Mouse (Mus musculus) limb, embryonic 15.5 days (tissue): ENCODE data around the gene Gpnmb. TPM values are rescaled to one million over a fixed set of nuclear protein-coding genes. Genes with fewer than 3 reads are reported as not detected.

Experiments used
- ATAC-seq: fragments of 200-750 bp; cut with Nextera tagmentation; 2 replicates; pipeline ENCODE4 v1.8.0; 2017; ENCODE audit warnings: low read depth, moderate TSS enrichment; ENCODE audit not compliant: insufficient number of reproducible peaks, low FRiP score, low TSS enrichment
- H3K27ac ChIP-seq: fragments of 300-500 bp; sonication (generic); 2 replicates; pipeline ENCODE4 v1.5.1; 2015; ENCODE audit warnings: moderate library complexity, mild to moderate bottlenecking, inconsistent platforms
- H3K27me3 ChIP-seq: fragments of 300-500 bp; sonication (generic); 2 replicates; pipeline ENCODE4 v1.6.1; 2015; ENCODE audit warnings: inconsistent platforms
- H3K36me3 ChIP-seq: fragments of 300-500 bp; sonication (generic); 2 replicates; pipeline ENCODE4 v1.6.1; 2015; ENCODE audit warnings: inconsistent platforms
- H3K4me1 ChIP-seq: fragments of 300-500 bp; sonication (generic); 2 replicates; pipeline ENCODE4 v1.6.1; 2015; ENCODE audit warnings: inconsistent platforms
- H3K4me2 ChIP-seq: fragments of 300-500 bp; sonication (generic); 2 replicates; pipeline ENCODE4 v1.6.1; 2015; ENCODE audit warnings: mild to moderate bottlenecking, inconsistent platforms
- H3K4me3 ChIP-seq: fragments of 300-500 bp; sonication (generic); 2 replicates; pipeline ENCODE4 v1.5.1; 2015; ENCODE audit warnings: mild to moderate bottlenecking, inconsistent platforms
- H3K9ac ChIP-seq: fragments of 300-500 bp; sonication (generic); 2 replicates; pipeline ENCODE4 v1.6.1; 2015; ENCODE audit warnings: inconsistent platforms
- H3K9me3 ChIP-seq: fragments of 300-500 bp; sonication (generic); 2 replicates; pipeline ENCODE4 v1.6.1; 2016; ENCODE audit warnings: inconsistent platforms
- WGBS: fragments of 180-500 bp; shearing (Covaris S2); methylation state at CpG from one replicate; pipeline ENCODE4 v1.1.7; 2015; 5-methylcytosine and 5-hydroxymethylcytosine counted together
- polyA plus RNA-seq: library from polyadenylated mRNA; unstranded; fragments of >200 nt; fragmentation: Nextera tagmentation; extraction: Ambion mirVana; gene quantifications from 2 replicates; pipeline ENCODE4 v1.2.1, GENCODE M21; 2015

Gpnmb gene
- polyA plus RNA-seq, 1 experiment from 2014 or later = 1.6 TPM

DNA sequence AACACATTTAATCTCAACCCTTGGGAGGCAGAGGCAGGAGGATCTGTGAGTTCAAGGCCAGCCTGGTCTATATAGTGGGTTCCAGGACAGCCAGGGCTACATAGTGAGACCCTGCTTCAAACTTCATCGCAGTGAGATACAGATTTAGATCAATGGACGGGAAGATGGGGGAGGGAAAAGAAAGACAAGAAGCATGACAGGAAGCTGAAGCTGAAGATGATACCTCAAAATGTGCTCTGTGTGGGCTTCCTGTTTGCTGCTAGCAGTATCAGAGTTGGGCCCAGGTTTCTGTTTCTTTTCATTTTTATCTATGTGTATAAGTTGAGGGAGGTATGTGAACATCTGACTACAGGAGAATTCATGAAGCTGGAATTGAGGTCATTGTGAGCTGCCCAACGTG is 22.9 kb upstream of the Gpnmb start:
- Histone ChIP-seq H3K27ac (no peak overlapping the region), H3K9me3 (no peaks in the 10 kb centered on the region), H3K27me3 (no peaks in the 10 kb centered on the region), H3K36me3 (no peaks in the 10 kb centered on the region), H3K4me3 (no peak overlapping the region), H3K4me1 (peaks cover 8% of the 10 kb centered on the region), H3K9ac (no peak overlapping the region), H3K4me2 (no peak overlapping the region)
- ATAC-seq = no peak
- WGBS = 84% methylated on average over 3 of the region's 3 CpGs

- no peak overlapping the region for H3K27ac ChIP-seq
- no peak overlapping the region for H3K9ac ChIP-seq
- no peaks in the 10 kb centered on the region for H3K36me3 ChIP-seq
- peaks cover 12% of the 10 kb centered on the region for H3K4me1 ChIP-seq
- WGBS = 60% methylated on average over 12 of the region's 12 CpGs
- H3K9me3 ChIP-seq = no peaks in the 10 kb centered on the region
- ATAC-seq = no peak
- no peak overlapping the region for H3K4me2 ChIP-seq
- H3K4me3 ChIP-seq = no peak overlapping the region
- H3K27me3 ChIP-seq = no peaks in the 10 kb centered on the region
Observed at GRCm38 (mm10) chr6:49017150-49017549, 19.2 kb upstream of the Gpnmb start.

DNA sequence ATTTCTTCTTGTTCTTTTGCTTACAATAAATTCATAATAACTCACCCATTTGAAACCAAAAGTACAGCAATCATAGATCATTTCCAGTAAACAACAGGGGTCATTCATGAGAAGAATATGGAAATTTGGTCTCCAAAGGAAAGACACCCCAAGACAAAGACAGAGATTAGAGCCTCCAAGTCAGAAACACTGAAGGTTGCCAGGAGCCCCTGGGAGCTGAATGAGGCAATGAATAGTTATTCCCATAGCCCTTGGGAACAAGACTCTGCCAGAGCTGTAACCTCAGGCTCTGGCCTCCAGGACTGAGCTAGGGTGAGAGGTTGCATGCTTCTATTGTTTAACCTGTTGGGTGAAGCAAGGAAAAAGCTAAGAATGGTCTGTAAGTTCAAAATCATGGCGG is 17.0 kb upstream of the Gpnmb start:
- no peaks in the 10 kb centered on the region for H3K27me3 ChIP-seq
- peaks cover 12% of the 10 kb centered on the region for H3K4me1 ChIP-seq
- H3K4me3 ChIP-seq = no peak overlapping the region
- no peak for ATAC-seq
- no peaks in the 10 kb centered on the region for H3K36me3 ChIP-seq
- H3K9ac ChIP-seq = no peak overlapping the region
- no peaks in the 10 kb centered on the region for H3K9me3 ChIP-seq
- 97% methylated on average over 1 of the region's 1 CpGs for WGBS
- H3K27ac ChIP-seq = no peak overlapping the region
- no peak overlapping the region for H3K4me2 ChIP-seq

- H3K9me3 ChIP-seq = no peaks in the 10 kb centered on the region
Observed at GRCm38 (mm10) chr6:49021141-49022012, 15.0 kb upstream of the Gpnmb start.

GRCm38 (mm10) chr6:49022384-49022783 is 14.0 kb upstream of the Gpnmb start:
- Histone ChIP-seq H3K4me2 (no peak overlapping the region), H3K27ac (no peak overlapping the region), H3K4me1 (peaks cover 12% of the 10 kb centered on the region), H3K4me3 (no peak overlapping the region), H3K36me3 (no peaks in the 10 kb centered on the region), H3K9ac (no peak overlapping the region), H3K9me3 (no peaks in the 10 kb centered on the region), H3K27me3 (no peaks in the 10 kb centered on the region)
- ATAC-seq = no peak
- 76% methylated on average over 2 of the region's 2 CpGs for WGBS

More at GRCm38 (mm10) chr6:49021141-49022012, 15.0 kb upstream of the Gpnmb start:
- WGBS = 42% methylated on average over 14 of the region's 14 CpGs
- Histone ChIP-seq H3K4me2 (0 out of 2 replicates have a peak overlapping the region, but pooled peaks have one; percentile 10), H3K4me3 (no peak overlapping the region), H3K27ac (0 out of 2 replicates have a peak overlapping the region, but pooled peaks have one; percentile 54), H3K9ac (no peak overlapping the region), H3K27me3 (no peaks in the 10 kb centered on the region), H3K36me3 (no peaks in the 10 kb centered on the region), H3K4me1 (peaks cover 12% of the 10 kb centered on the region)
- 0 out of 2 replicates have a peak, but pooled peaks have one; percentile 24 for ATAC-seq

GRCm38 (mm10) chr6:49023315-49023714 is 13.0 kb upstream of the Gpnmb start:
- H3K4me1 ChIP-seq = peaks cover 12% of the 10 kb centered on the region
- H3K4me3 ChIP-seq = no peak overlapping the region
- H3K36me3 ChIP-seq = no peaks in the 10 kb centered on the region
- WGBS = 86% methylated on average over 10 of the region's 10 CpGs
- H3K9ac ChIP-seq = no peak overlapping the region
- no peaks in the 10 kb centered on the region for H3K27me3 ChIP-seq
- no peak for ATAC-seq
- H3K9me3 ChIP-seq = no peaks in the 10 kb centered on the region
- no peak overlapping the region for H3K4me2 ChIP-seq
- no peak overlapping the region for H3K27ac ChIP-seq

GRCm38 (mm10) chr6:49025290-49025689 is 11.1 kb upstream of the Gpnmb start:
- Histone ChIP-seq H3K27ac (no peak overlapping the region), H3K27me3 (no peaks in the 10 kb centered on the region), H3K4me1 (peaks cover 12% of the 10 kb centered on the region), H3K9ac (no peak overlapping the region), H3K4me3 (no peak overlapping the region), H3K9me3 (no peaks in the 10 kb centered on the region), H3K4me2 (no peak overlapping the region), H3K36me3 (no peaks in the 10 kb centered on the region)
- no peak for ATAC-seq
- 69% methylated on average over 7 of the region's 7 CpGs for WGBS

DNA sequence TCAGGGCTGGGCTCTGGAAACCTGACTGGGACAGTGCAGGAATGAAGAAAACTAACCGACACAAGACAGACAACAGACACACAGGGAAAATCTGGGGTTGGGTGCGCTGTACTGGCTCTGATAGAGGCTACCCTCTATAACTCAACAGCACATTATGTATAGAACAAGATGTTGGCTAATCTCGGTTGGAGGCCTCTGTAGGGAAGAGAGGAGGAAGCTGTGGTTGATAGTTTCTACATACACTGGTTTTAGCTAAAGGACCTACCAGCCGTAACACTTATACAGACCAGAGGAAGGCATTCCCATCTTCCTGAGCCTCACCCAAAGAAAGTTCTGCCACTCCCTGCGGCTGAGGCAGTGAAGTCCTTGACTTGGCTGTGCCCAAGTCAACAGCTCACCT is 9.8 kb upstream of the Gpnmb start:
- H3K4me2 ChIP-seq = no peak overlapping the region
- WGBS = 84% methylated on average over 5 of the region's 5 CpGs
- H3K9me3 ChIP-seq = no peaks in the 10 kb centered on the region
- no peak for ATAC-seq
- H3K27ac ChIP-seq = no peak overlapping the region
- peaks cover 2% of the 10 kb centered on the region for H3K4me1 ChIP-seq
- no peak overlapping the region for H3K4me3 ChIP-seq
- H3K27me3 ChIP-seq = no peaks in the 10 kb centered on the region
- H3K9ac ChIP-seq = no peak overlapping the region
- no peaks in the 10 kb centered on the region for H3K36me3 ChIP-seq

DNA sequence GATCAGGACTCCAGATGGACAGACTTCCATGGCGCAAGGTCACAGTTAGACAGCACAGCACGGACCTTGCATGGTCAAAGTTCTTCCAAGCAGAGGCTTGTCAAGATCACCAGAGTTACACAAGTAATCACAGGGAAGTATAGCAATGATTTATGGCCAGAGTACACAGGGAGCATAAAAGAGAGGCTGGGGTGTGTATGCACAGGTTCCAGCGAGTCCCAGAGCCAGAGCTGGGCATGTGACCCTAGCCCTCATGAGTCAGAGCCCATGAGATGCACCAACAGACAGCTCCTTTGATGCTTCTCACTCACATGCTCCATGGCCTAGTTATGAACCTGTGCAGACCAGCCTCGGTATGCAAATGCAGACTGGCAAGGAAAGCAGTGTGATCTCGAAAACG is 8.3 kb upstream of the Gpnmb start:
- Histone ChIP-seq H3K27ac (no peak overlapping the region), H3K4me3 (no peak overlapping the region), H3K9me3 (no peaks in the 10 kb centered on the region), H3K9ac (no peak overlapping the region), H3K36me3 (no peaks in the 10 kb centered on the region), H3K4me1 (no peaks in the 10 kb centered on the region), H3K27me3 (no peaks in the 10 kb centered on the region), H3K4me2 (no peak overlapping the region)
- no peak for ATAC-seq
- WGBS = 68% methylated on average over 6 of the region's 6 CpGs

- no peaks in the 10 kb centered on the region for H3K9me3 ChIP-seq
- no peak overlapping the region for H3K27ac ChIP-seq
- no peaks in the 10 kb centered on the region for H3K4me1 ChIP-seq
- no peaks in the 10 kb centered on the region for H3K36me3 ChIP-seq
- WGBS = 57% methylated on average over 3 of the region's 3 CpGs
- 0 out of 2 replicates have a peak, but pooled peaks cover under 1% of the 10 kb centered on the region for H3K27me3 ChIP-seq
- no peak overlapping the region for H3K9ac ChIP-seq
- no peak overlapping the region for H3K4me2 ChIP-seq
- H3K4me3 ChIP-seq = no peak overlapping the region
- ATAC-seq = no peak
Observed at GRCm38 (mm10) chr6:49028708-49029107, 7.6 kb upstream of the Gpnmb start.

DNA sequence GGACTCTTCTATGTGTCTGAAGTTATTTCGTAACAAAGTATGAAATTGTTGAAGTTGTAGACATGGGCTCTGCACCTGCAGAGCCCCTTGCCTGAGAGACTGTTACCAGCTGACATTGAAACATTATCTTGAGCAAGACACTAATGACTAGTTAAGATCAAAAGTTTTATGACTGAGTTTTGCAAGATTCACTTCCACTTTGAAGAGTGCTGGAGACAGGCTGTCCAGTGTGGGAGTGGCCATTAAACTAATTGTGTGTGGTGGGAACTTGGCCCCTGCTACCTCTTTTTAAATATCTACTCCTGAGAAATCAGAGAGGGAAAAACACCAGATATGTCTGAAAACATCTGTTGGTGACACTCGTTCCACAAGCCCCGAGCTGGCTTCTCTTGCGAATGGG is 5.1 kb upstream of the Gpnmb start:
- Histone ChIP-seq H3K9me3 (no peaks in the 10 kb centered on the region), H3K4me3 (no peak overlapping the region), H3K4me2 (no peak overlapping the region), H3K27ac (no peak overlapping the region), H3K4me1 (peaks cover under 1% of the 10 kb centered on the region; the same call in 1 of the 2 replicates), H3K27me3 (0 out of 2 replicates have a peak, but pooled peaks cover 5% of the 10 kb centered on the region), H3K9ac (no peak overlapping the region), H3K36me3 (no peaks in the 10 kb centered on the region)
- WGBS = 56% methylated on average over 4 of the region's 4 CpGs
- no peak for ATAC-seq

GRCm38 (mm10) chr6:49032783-49033182 is 3.6 kb upstream of the Gpnmb start:
- ATAC-seq = no peak
- no peaks in the 10 kb centered on the region for H3K9me3 ChIP-seq
- H3K9ac ChIP-seq = no peak overlapping the region
- peaks cover 8% of the 10 kb centered on the region; the same call in 1 of the 2 replicates for H3K27me3 ChIP-seq
- H3K4me3 ChIP-seq = no peak overlapping the region
- peaks cover 16% of the 10 kb centered on the region for H3K4me1 ChIP-seq
- H3K27ac ChIP-seq = no peak overlapping the region
- WGBS = 76% methylated on average over 4 of the region's 4 CpGs
- no peak overlapping the region for H3K4me2 ChIP-seq
- no peaks in the 10 kb centered on the region for H3K36me3 ChIP-seq
